Mouse (Mus musculus): ENCODE measurements at regions not wholly inside any gene's neighbourhood (a gene's known extent, or its start where the extent isn't known, plus 50 kb on each side); places are given as distances from the start of the nearest gene placed in this dataset.

GRCm38 (mm10) chr3:9884691-9885354 lies 203.1 kb upstream of the Gm9833 start:
- WGBS, result 52% methylated on average over 5 of the region's 5 CpGs
- no peaks in the 10 kb centered on the region for H3K36me3 ChIP-seq
- H3K9me3 ChIP-seq, result no peaks in the 10 kb centered on the region
- no peak overlapping the region for H3K4me2 ChIP-seq (replicated peaks)
- ATAC-seq (ENCODE audit: low FRiP score, low read depth), result no peak
- H3K4me3 ChIP-seq, result no peak overlapping the region
- peaks cover 13% of the 10 kb centered on the region for H3K4me1 ChIP-seq
- H3K27me3 ChIP-seq, result no peaks in the 10 kb centered on the region
- H3K27ac ChIP-seq (replicated peaks), result no peak overlapping the region
- no peak overlapping the region for H3K9ac ChIP-seq (replicated peaks)

- no peak overlapping the region for H3K4me3 ChIP-seq
- H3K27ac ChIP-seq (replicated peaks), result no peak overlapping the region
- no peaks in the 10 kb centered on the region for H3K27me3 ChIP-seq
- 67% methylated on average over 8 of the region's 8 CpGs for WGBS
- no peak overlapping the region for H3K9ac ChIP-seq (replicated peaks)
- ATAC-seq (ENCODE audit: low FRiP score, low read depth), result no peak
- H3K36me3 ChIP-seq, result no peaks in the 10 kb centered on the region
- no peak overlapping the region for H3K4me2 ChIP-seq (replicated peaks)
- no peaks in the 10 kb centered on the region for H3K9me3 ChIP-seq
- H3K4me1 ChIP-seq, result peaks cover 13% of the 10 kb centered on the region
These were observed 202.3 kb upstream of the Gm9833 start for GRCm38 (mm10) chr3:9885565-9885964.

GRCm38 (mm10) chr3:9886077-9886476 lies 201.8 kb upstream of the Gm9833 start:
- WGBS, result 77% methylated on average over 4 of the region's 4 CpGs
- ATAC-seq (ENCODE audit: low FRiP score, low read depth), result no peak
- Histone ChIP-seq H3K27me3 (no peaks in the 10 kb centered on the region), H3K4me2 (replicated peaks) (no peak overlapping the region), H3K9me3 (no peaks in the 10 kb centered on the region), H3K4me3 (no peak overlapping the region), H3K4me1 (peaks cover 13% of the 10 kb centered on the region), H3K27ac (replicated peaks) (no peak overlapping the region), H3K9ac (replicated peaks) (no peak overlapping the region), H3K36me3 (no peaks in the 10 kb centered on the region)

- ATAC-seq (ENCODE audit: low FRiP score, low read depth), result no peak
- 74% methylated on average over 10 of the region's 10 CpGs for WGBS
- H3K4me3 ChIP-seq, result no peak overlapping the region
- no peak overlapping the region for H3K4me2 ChIP-seq (replicated peaks)
- no peak overlapping the region for H3K9ac ChIP-seq (replicated peaks)
- H3K9me3 ChIP-seq, result no peaks in the 10 kb centered on the region
- H3K36me3 ChIP-seq, result no peaks in the 10 kb centered on the region
- H3K27me3 ChIP-seq, result no peaks in the 10 kb centered on the region
- no peak overlapping the region for H3K27ac ChIP-seq (replicated peaks)
- H3K4me1 ChIP-seq, result peaks cover 13% of the 10 kb centered on the region
These were observed 200.9 kb upstream of the Gm9833 start for GRCm38 (mm10) chr3:9886765-9887626.

GRCm38 (mm10) chr3:9887627-9887994 lies 200.3 kb upstream of the Gm9833 start:
- no peak overlapping the region for H3K27ac ChIP-seq (replicated peaks)
- no peaks in the 10 kb centered on the region for H3K36me3 ChIP-seq
- no peak overlapping the region for H3K4me3 ChIP-seq
- no peak overlapping the region for H3K4me2 ChIP-seq (replicated peaks)
- no peaks in the 10 kb centered on the region for H3K9me3 ChIP-seq
- no peak for ATAC-seq (ENCODE audit: low FRiP score, low read depth)
- no peaks in the 10 kb centered on the region for H3K27me3 ChIP-seq
- 84% methylated on average over 2 of the region's 2 CpGs for WGBS
- no peak overlapping the region for H3K9ac ChIP-seq (replicated peaks)
- H3K4me1 ChIP-seq, result peaks cover 13% of the 10 kb centered on the region

GRCm38 (mm10) chr3:9888051-9888450 lies 199.9 kb upstream of the Gm9833 start:
- Histone ChIP-seq H3K4me2 (replicated peaks) (no peak overlapping the region), H3K36me3 (no peaks in the 10 kb centered on the region), H3K4me1 (peaks cover 13% of the 10 kb centered on the region), H3K9ac (replicated peaks) (no peak overlapping the region), H3K9me3 (no peaks in the 10 kb centered on the region), H3K27me3 (no peaks in the 10 kb centered on the region), H3K27ac (replicated peaks) (no peak overlapping the region), H3K4me3 (no peak overlapping the region)
- WGBS, result 91% methylated on average over 5 of the region's 5 CpGs
- no peak for ATAC-seq (ENCODE audit: low FRiP score, low read depth)

- Histone ChIP-seq H3K4me3 (no peak overlapping the region), H3K9me3 (no peaks in the 10 kb centered on the region), H3K9ac (replicated peaks) (no peak overlapping the region), H3K36me3 (no peaks in the 10 kb centered on the region), H3K27ac (replicated peaks) (no peak overlapping the region), H3K4me1 (no peaks in the 10 kb centered on the region), H3K27me3 (no peaks in the 10 kb centered on the region), H3K4me2 (replicated peaks) (no peak overlapping the region)
- no peak for ATAC-seq (ENCODE audit: low FRiP score, low read depth)
- 26% methylated on average over 4 of the region's 4 CpGs for WGBS
These were observed 194.9 kb upstream of the Gm9833 start for GRCm38 (mm10) chr3:9892884-9893494.

GRCm38 (mm10) chr3:9895396-9896135 lies 192.3 kb upstream of the Gm9833 start:
- Histone ChIP-seq H3K4me3 (no peak overlapping the region), H3K36me3 (no peaks in the 10 kb centered on the region), H3K9me3 (no peaks in the 10 kb centered on the region), H3K4me2 (replicated peaks) (no peak overlapping the region), H3K9ac (replicated peaks) (no peak overlapping the region), H3K27ac (replicated peaks) (no peak overlapping the region), H3K27me3 (no peaks in the 10 kb centered on the region), H3K4me1 (no peaks in the 10 kb centered on the region)
- WGBS, result 94% methylated on average over 11 of the region's 11 CpGs
- no peak for ATAC-seq (ENCODE audit: low FRiP score, low read depth)

GRCm38 (mm10) chr3:9896303-9896702 lies 191.6 kb upstream of the Gm9833 start:
- Histone ChIP-seq H3K4me3 (no peak overlapping the region), H3K27me3 (no peaks in the 10 kb centered on the region), H3K4me2 (replicated peaks) (no peak overlapping the region), H3K36me3 (no peaks in the 10 kb centered on the region), H3K27ac (replicated peaks) (no peak overlapping the region), H3K4me1 (no peaks in the 10 kb centered on the region), H3K9me3 (no peaks in the 10 kb centered on the region), H3K9ac (replicated peaks) (no peak overlapping the region)
- no peak for ATAC-seq (ENCODE audit: low FRiP score, low read depth)
- 84% methylated on average over 5 of the region's 5 CpGs for WGBS

- H3K27me3 ChIP-seq, result no peaks in the 10 kb centered on the region
- 90% methylated on average over 5 of the region's 5 CpGs for WGBS
- H3K4me1 ChIP-seq, result no peaks in the 10 kb centered on the region
- H3K27ac ChIP-seq (replicated peaks), result no peak overlapping the region
- no peak overlapping the region for H3K9ac ChIP-seq (replicated peaks)
- H3K4me3 ChIP-seq, result no peak overlapping the region
- no peak overlapping the region for H3K4me2 ChIP-seq (replicated peaks)
- H3K36me3 ChIP-seq, result no peaks in the 10 kb centered on the region
- H3K9me3 ChIP-seq, result no peaks in the 10 kb centered on the region
- ATAC-seq (ENCODE audit: low FRiP score, low read depth), result no peak
These were observed 186.2 kb upstream of the Gm9833 start for GRCm38 (mm10) chr3:9901663-9902062.

- no peaks in the 10 kb centered on the region for H3K9me3 ChIP-seq
- H3K27ac ChIP-seq (replicated peaks), result no peak overlapping the region
- H3K4me1 ChIP-seq, result no peaks in the 10 kb centered on the region
- no peaks in the 10 kb centered on the region for H3K36me3 ChIP-seq
- no peak for ATAC-seq (ENCODE audit: low FRiP score, low read depth)
- no peak overlapping the region for H3K4me3 ChIP-seq
- H3K9ac ChIP-seq (replicated peaks), result no peak overlapping the region
- no peak overlapping the region for H3K4me2 ChIP-seq (replicated peaks)
- no peaks in the 10 kb centered on the region for H3K27me3 ChIP-seq
- 78% methylated on average over 1 of the region's 1 CpGs for WGBS
These were observed 174.6 kb upstream of the Gm9833 start for GRCm38 (mm10) chr3:9913357-9913756.

Data from midbrain, embryonic 12.5 days (tissue).